Mouse (Mus musculus): Measurements from ENCODE around the gene AC141477.1. TPM values are rescaled to one million over a fixed set of nuclear protein-coding genes. Genes with fewer than 3 reads are reported as not detected.

The AC141477.1 gene
- polyA plus RNA-seq, 1 experiment from 2014 or later, result 1.6 TPM

DNA sequence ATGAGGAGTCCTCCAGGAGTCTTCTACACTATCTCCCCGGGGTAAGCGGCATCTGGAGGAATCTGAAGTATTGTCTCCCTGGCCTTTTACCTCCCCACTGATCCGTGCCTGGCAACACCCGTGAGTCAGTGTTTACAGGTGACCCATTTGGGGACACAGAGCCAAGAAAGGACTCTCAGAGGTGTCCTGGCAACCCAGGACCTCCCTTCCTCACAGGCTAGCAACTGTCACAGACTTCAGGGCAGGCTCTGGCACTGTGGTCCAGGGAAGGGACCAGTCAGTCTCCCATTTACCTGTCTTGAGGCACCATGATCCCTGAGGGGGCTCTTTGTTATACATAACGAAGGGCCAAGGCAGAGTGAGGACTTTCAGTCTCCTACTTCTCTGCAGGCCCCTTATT, 8.6 kb upstream of the AC141477.1 start, which contains the start of gene 2610028H24Rik:
2610028H24Rik (plus strand) TSS at position 231 of the 400 bp plus-strand sequence.
- no peak for ATAC-seq (replicated peaks)
- no peaks in the 10 kb centered on the region for H3K27me3 ChIP-seq
- no peaks in the 10 kb centered on the region for H3K4me1 ChIP-seq
- no peak within 1 kb of the TSS for H3K9ac ChIP-seq (replicated peaks)
- no peaks in the 10 kb centered on the region for H3K36me3 ChIP-seq
- no peak within 1 kb of the TSS for H3K27ac ChIP-seq (replicated peaks)
- no peak within 1 kb of the TSS for H3K4me2 ChIP-seq (replicated peaks)
- no peaks in the 10 kb centered on the region for H3K9me3 ChIP-seq
- no peak within 1 kb of the TSS for H3K4me3 ChIP-seq
- WGBS, result 67% methylated on average over 5 of the region's 5 CpGs

DNA sequence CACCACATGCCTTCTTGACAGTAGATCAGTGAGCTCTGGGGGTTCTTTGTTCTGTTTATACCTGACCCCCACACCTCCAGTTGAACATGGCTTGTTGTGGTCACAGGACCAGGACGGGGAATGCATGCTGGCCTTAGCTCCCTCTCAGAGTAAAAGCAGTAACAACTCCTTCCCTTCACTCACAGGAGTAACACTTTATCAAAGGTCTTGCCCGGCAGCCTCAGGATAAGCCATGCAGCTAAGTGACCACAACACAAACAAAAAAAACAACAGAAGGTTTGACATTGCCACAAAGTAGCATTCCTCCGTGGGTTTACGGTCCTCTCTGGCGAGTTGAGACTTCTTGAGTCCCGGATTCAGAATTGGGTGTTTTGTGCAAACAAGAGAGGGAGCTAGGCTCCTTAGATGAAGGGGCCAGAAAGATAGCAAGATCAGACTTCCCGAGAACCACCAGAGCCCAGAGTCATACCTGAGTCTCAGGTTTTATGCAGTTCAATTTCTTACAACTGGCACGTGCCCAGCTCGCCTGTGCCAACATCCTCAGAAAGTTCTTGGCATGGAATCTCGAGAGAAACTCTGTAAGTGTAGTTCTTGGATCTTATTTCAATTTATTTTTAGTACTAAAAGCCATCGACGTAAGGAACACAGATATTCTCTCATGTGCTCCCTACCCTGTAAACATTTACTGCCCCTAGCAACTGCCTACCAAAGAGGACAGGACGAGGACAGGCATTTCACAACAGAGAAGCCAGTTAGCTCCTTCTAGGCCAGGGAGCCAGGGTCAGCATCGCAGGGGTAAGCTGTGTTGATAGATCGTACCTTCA, 7.4 kb upstream of the AC141477.1 start:
- H3K27ac ChIP-seq (replicated peaks), result no peak overlapping the region
- WGBS, result 84% methylated on average over 15 of the region's 15 CpGs
- no peak for ATAC-seq (replicated peaks)

DNA sequence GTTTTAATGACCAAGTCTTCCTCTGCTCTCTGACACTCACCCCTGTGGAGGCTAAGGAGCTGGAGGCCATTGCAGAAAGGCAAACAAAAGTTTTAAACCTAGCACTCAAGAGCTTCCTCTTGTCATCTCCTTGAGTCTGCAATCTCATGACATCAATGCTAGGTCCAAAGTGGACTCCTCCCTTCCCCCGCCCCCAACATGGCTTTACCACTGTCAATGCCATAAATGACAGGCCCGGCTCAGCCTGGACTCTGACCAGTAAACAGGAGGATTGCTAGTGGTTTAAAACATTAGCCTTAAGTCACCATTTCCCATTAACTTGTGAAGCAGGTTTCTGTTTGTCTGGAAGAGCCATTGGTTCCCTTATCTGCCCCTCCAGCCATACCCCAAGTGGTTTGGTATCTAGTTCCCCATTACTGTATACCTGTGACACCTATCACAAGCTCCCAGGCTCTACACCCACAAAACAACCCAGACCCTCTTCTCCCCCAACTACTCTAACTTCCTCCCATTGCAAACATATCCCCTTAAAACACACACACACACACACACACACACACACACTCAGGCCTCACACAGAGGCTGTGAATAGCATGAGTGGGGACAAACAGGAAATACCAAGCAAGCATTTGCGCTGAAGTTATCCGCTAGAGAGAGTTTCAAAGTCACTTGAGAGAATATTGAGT, 5.9 kb upstream of the AC141477.1 start:
- 89% methylated on average over 4 of the region's 4 CpGs for WGBS

More for the DNA sequence above, 7.4 kb upstream of the AC141477.1 start:
- no peak overlapping the region for H3K4me2 ChIP-seq (replicated peaks)
- H3K4me3 ChIP-seq, result no peak overlapping the region
- no peak overlapping the region for H3K9ac ChIP-seq (replicated peaks)
- H3K4me1 ChIP-seq, result peaks cover 8% of the 10 kb centered on the region; the same call in 1 of the 2 replicates
- H3K36me3 ChIP-seq, result no peaks in the 10 kb centered on the region
- H3K9me3 ChIP-seq, result no peaks in the 10 kb centered on the region
- H3K27me3 ChIP-seq, result no peaks in the 10 kb centered on the region

DNA sequence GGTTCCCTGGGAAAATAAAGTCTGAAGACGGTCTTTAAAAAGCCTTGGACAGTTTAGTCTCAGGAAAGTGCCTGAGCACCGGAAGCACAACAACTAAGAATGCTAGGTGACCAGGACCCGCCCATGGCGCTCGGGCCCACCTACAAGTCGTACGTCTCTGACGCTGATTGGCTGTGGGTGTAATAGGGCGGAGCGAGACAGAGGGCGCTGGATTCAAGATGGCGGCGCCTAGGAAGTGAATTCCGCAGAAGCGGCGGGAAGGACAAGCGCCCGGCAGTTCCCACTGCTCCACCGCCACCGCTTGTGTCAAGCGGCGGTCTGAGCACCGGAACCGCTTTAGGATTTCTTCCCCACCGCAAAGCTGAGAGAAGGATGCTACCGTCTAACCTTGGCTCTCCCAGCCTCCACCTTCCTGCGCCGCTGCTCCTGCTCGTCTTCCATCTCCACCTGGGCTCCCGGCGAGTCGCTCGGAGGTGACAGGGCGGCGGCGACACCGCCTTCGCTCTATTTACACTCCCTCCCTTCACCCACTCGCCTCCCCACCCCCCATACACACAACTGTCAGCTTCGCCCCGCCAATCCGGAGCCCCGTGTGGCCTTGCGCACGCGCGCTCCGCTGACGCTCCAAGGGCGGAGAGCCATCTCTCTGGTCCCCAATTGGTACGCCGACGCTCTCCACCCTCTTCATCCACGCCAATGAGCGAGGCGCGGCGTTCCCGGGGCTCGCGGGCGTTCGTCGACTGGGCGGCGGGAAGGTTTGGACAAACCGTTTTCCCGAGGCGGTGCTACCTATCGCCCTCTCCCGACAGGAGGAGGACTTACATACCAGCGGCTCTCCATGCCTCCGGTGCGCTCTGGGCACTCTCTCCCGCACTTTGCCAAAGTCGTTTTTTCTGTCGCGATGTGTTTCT, 2.2 kb upstream of the AC141477.1 start, which contains the start of gene Pcnt:
Pcnt (minus strand) TSS at position 609 of the 911 bp plus-strand sequence.
- Histone ChIP-seq H3K4me2 (replicated peaks) (peak within 1 kb of the TSS; percentile 78), H3K9ac (replicated peaks) (peak within 1 kb of the TSS; percentile 69), H3K9me3 (no peaks in the 10 kb centered on the region), H3K27me3 (no peaks in the 10 kb centered on the region), H3K27ac (replicated peaks) (peak within 1 kb of the TSS; percentile 96), H3K4me3 (peak within 1 kb of the TSS; percentile 88), H3K4me1 (peaks cover 21% of the 10 kb centered on the region), H3K36me3 (peaks cover 13% of the 10 kb centered on the region)
- ATAC-seq (replicated peaks), result peak; percentile 99
- under 1% methylated on average over 77 of the region's 78 CpGs for WGBS

More for the DNA sequence above, 5.9 kb upstream of the AC141477.1 start:
- Histone ChIP-seq H3K27me3 (no peaks in the 10 kb centered on the region), H3K4me3 (no peak overlapping the region), H3K9ac (replicated peaks) (no peak overlapping the region), H3K27ac (replicated peaks) (no peak overlapping the region), H3K4me2 (replicated peaks) (no peak overlapping the region), H3K9me3 (no peaks in the 10 kb centered on the region), H3K36me3 (no peaks in the 10 kb centered on the region), H3K4me1 (peaks cover 16% of the 10 kb centered on the region)
- no peak for ATAC-seq (replicated peaks)

DNA sequence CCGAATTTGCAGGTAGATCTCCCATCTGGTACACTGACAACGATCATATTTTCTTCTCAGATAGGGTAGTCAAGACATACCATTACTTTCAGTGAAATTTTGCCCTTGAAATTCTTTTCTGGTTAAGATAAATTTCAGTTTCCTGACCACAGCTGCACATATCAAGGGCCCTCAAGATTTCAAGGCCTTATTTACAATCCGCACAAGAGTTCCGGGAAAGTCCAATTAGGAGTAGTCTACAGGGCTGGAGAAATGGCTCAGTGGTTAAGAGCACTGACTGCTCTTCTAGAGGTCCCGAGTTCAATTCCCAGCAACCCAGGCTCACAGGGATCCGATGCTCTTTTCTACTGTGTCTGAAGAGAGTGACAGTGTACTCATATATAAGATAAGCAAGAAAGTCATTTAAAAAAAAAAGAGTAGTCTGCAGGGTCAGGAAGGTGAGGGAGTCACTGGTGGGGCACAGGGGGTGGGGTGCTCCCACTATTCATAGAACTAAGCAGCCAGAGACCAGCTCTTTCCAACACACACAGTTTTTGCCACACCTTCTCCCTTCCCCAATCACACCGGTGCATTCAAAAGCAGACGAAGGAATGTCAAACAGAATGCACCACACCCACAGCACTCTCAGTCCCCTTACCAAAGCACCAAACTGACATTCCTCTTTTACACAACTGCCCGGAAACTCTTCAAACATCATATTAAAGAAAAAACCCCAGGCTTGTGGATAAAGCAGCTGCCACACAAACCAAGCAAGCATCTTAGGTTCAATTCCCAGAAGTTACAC, 945 bp downstream of the AC141477.1 start:
- Histone ChIP-seq H3K27ac (replicated peaks) (no peak overlapping the region), H3K9ac (replicated peaks) (no peak overlapping the region), H3K4me2 (replicated peaks) (no peak overlapping the region), H3K27me3 (no peaks in the 10 kb centered on the region), H3K4me1 (peaks cover 21% of the 10 kb centered on the region), H3K9me3 (no peaks in the 10 kb centered on the region), H3K36me3 (peaks cover 40% of the 10 kb centered on the region), H3K4me3 (no peak overlapping the region)
- ATAC-seq (replicated peaks), result no peak
- 97% methylated on average over 9 of the region's 9 CpGs for WGBS

DNA sequence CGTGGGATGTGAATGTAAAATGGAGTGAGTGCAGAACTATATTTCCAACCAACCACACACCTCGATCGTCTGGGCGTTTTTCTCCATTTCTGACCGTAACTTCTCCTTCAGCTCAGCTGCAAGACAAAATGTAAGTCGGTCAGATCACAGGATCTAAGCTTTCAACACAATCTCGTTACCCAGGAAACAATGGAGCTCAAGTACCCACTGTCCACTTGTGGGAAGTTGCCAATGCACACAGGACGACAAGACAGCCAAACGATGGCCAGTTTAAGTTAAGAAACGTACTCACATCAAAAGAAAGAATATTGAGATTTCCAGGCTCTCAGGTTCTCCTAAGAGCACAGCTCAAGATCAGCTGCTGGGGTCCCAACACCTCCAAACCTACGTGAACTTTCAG, 6.3 kb downstream of the AC141477.1 start:
- 89% methylated on average over 11 of the region's 11 CpGs for WGBS
- H3K9me3 ChIP-seq, result no peaks in the 10 kb centered on the region
- no peaks in the 10 kb centered on the region for H3K27me3 ChIP-seq
- peaks cover 79% of the 10 kb centered on the region for H3K36me3 ChIP-seq
- no peak overlapping the region for H3K4me3 ChIP-seq
- no peaks in the 10 kb centered on the region for H3K4me1 ChIP-seq
- H3K9ac ChIP-seq (replicated peaks), result no peak overlapping the region
- ATAC-seq (replicated peaks), result no peak
- H3K4me2 ChIP-seq (replicated peaks), result no peak overlapping the region
- no peak overlapping the region for H3K27ac ChIP-seq (replicated peaks)

DNA sequence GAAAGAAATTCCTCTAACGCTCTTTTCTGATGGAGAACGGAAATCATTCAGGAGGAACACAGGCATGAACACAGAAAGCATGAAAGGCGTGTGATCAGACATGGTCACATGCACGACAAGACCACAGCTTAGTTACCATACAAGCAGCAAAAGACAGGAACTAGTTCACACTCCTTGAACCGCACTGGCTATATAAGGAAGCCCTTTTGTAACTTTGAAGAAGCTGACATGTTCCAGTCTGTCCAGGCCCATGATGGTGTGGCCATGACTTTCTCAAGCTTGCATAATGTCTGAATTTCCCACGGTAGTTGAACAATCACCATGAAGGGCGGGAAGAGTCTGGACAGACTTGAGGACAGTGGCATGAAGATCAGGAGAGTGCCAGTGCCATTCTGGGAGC, 14.6 kb downstream of the AC141477.1 start:
- Histone ChIP-seq H3K4me3 (no peak overlapping the region), H3K36me3 (peaks cover 81% of the 10 kb centered on the region), H3K9ac (replicated peaks) (no peak overlapping the region), H3K4me1 (no peaks in the 10 kb centered on the region), H3K9me3 (no peaks in the 10 kb centered on the region), H3K27me3 (no peaks in the 10 kb centered on the region), H3K4me2 (replicated peaks) (no peak overlapping the region), H3K27ac (replicated peaks) (no peak overlapping the region)
- WGBS, result 94% methylated on average over 7 of the region's 7 CpGs
- no peak for ATAC-seq (replicated peaks)

DNA sequence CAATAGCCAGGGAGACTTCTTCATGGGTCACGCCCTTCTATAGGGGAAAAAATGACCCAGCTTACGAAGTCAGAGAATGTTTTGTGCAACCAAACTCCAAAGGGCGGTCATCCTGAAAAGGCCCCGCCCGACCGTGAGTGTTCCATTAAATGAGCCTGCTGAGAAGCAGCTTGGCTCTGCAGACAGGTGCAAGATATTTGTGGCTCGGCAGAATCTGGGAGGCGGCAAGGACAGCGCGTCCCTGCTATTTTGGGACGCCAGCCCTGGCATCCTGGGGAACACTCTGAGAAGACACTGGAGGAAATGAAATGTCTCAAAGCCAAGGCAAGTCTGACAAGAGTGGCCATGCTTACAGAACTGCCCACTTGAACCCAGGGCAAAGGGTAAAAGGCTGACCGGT, 23.4 kb downstream of the AC141477.1 start:
- WGBS, result 92% methylated on average over 12 of the region's 12 CpGs
- Histone ChIP-seq H3K4me1 (no peaks in the 10 kb centered on the region), H3K4me2 (replicated peaks) (no peak overlapping the region), H3K36me3 (peaks cover 71% of the 10 kb centered on the region), H3K27me3 (no peaks in the 10 kb centered on the region), H3K4me3 (no peak overlapping the region), H3K27ac (replicated peaks) (no peak overlapping the region), H3K9ac (replicated peaks) (no peak overlapping the region), H3K9me3 (no peaks in the 10 kb centered on the region)
- no peak for ATAC-seq (replicated peaks)

DNA sequence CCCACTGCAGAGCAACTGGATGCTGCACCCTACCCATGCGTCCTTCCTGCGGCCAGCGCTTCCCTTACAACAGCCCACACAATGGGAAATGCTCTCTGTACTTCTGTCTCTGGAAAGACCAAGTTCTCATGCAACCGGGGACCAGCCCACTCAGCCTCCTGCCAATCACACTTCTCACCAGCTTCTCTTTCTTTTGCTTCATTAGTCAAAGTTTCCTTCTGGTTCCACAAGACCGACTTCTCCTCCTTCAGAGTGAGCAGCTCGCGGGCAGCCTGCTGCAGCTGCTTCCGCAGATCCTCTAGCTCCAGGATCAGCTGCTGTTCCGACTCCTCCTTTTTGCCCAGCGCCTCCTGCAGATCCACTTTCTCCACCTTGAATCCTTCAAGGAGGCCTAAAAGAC, 31.7 kb downstream of the AC141477.1 start:
- WGBS, result 93% methylated on average over 10 of the region's 10 CpGs
- Histone ChIP-seq H3K9me3 (no peaks in the 10 kb centered on the region), H3K36me3 (peaks cover 73% of the 10 kb centered on the region), H3K4me2 (replicated peaks) (no peak overlapping the region), H3K4me1 (no peaks in the 10 kb centered on the region), H3K4me3 (no peak overlapping the region), H3K9ac (replicated peaks) (no peak overlapping the region), H3K27me3 (no peaks in the 10 kb centered on the region), H3K27ac (replicated peaks) (no peak overlapping the region)
- ATAC-seq (replicated peaks), result no peak

DNA sequence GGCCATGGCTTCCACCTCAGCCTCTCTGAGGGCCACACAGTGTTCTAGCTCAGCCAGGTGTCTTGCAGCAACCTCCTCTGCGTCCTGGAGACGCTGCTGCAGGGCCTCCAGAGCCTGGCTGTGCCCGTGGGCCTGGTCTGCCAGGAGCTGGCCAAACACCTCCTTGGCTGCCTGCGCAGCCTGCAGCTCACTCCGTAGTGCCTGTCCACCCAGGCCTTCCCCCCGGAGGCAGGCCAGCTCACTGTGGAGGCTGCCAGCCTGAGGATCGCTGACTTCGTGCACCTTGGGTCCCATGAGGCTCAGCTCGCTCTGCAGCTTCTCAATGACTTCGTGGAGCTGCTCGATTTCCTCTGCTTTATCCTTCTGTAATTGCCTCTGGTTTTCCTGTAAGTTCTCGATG, 47.6 kb downstream of the AC141477.1 start:
- no peak overlapping the region for H3K27ac ChIP-seq (replicated peaks)
- 96% methylated on average over 12 of the region's 12 CpGs for WGBS

DNA sequence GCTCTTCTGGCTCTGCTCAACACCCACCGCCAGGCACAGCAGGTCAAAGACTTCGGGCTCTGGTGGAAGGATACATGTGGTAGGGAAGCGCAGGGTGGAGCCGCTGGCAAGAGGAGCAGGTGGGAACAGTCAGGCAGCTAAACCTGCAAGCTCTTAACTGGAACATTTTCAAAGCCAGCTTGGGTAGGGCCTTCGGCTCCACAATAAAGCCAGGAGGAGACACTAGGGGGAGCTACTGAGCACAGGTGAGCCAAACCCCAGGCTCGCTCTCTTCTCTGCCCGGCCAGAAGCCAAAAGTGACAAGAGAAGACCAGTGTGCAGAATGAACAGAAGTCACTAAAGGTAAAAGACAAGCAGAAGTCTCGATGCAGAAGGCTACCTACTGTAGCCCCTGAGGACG, 48.5 kb downstream of the AC141477.1 start:
- no peak overlapping the region for H3K27ac ChIP-seq (replicated peaks)
- no peak overlapping the region for H3K4me2 ChIP-seq (replicated peaks)
- no peak overlapping the region for H3K4me3 ChIP-seq
- peaks cover 47% of the 10 kb centered on the region for H3K36me3 ChIP-seq
- WGBS, result 87% methylated on average over 9 of the region's 9 CpGs
- no peaks in the 10 kb centered on the region for H3K27me3 ChIP-seq
- no peak overlapping the region for H3K9ac ChIP-seq (replicated peaks)
- H3K9me3 ChIP-seq, result no peaks in the 10 kb centered on the region
- no peak for ATAC-seq (replicated peaks)
- H3K4me1 ChIP-seq, result no peaks in the 10 kb centered on the region

More for the DNA sequence above, 47.6 kb downstream of the AC141477.1 start:
- Histone ChIP-seq H3K9me3 (no peaks in the 10 kb centered on the region), H3K4me2 (replicated peaks) (no peak overlapping the region), H3K4me1 (no peaks in the 10 kb centered on the region), H3K9ac (replicated peaks) (no peak overlapping the region), H3K36me3 (peaks cover 43% of the 10 kb centered on the region), H3K4me3 (no peak overlapping the region), H3K27me3 (no peaks in the 10 kb centered on the region)
- no peak for ATAC-seq (replicated peaks)
